Mouse (Mus musculus) intestine, embryonic 16.5 days (tissue): ENCODE data around the gene Adamts15. TPM values are rescaled to one million over a fixed set of nuclear protein-coding genes. Genes with fewer than 3 reads are reported as not detected.

Source experiments
- ATAC-seq: fragments of 200-750 bp; cut with Nextera tagmentation; 2 replicates; pipeline ENCODE4 v1.8.0; 2017; ENCODE audit warnings: moderate TSS enrichment, moderate library complexity
- H3K27ac ChIP-seq: fragments of 300-500 bp; sonication (generic); 2 replicates; pipeline ENCODE4 v1.5.1; 2014; ENCODE audit warnings: mild to moderate bottlenecking, low read length
- H3K27me3 ChIP-seq: fragments of 300-500 bp; sonication (generic); replicated peaks from 2 replicates; pipeline ENCODE4 v1.6.1; 2014; ENCODE audit warnings: low read length, control low read depth, mixed read lengths; ENCODE audit not compliant: control insufficient read depth, insufficient read depth
- H3K36me3 ChIP-seq: fragments of 300-500 bp; sonication (generic); 2 replicates; pipeline ENCODE4 v1.6.1; 2014; ENCODE audit warnings: low read length, control low read depth; ENCODE audit not compliant: control insufficient read depth, insufficient read depth
- H3K4me1 ChIP-seq: fragments of 300-500 bp; sonication (generic); 2 replicates; pipeline ENCODE4 v1.6.1; 2014; ENCODE audit warnings: low read length, control low read depth, mixed read lengths; ENCODE audit not compliant: control insufficient read depth, insufficient read depth
- H3K4me2 ChIP-seq: fragments of 300-500 bp; sonication (generic); 2 replicates; pipeline ENCODE4 v1.6.1; 2014; ENCODE audit warnings: low read depth, low read length, control low read depth
- H3K4me3 ChIP-seq: fragments of 300-500 bp; sonication (generic); 2 replicates; pipeline ENCODE4 v1.5.1; 2014; ENCODE audit warnings: mild to moderate bottlenecking, low read length
- H3K9ac ChIP-seq: fragments of 300-500 bp; sonication (generic); 2 replicates; pipeline ENCODE4 v1.6.1; 2014; ENCODE audit warnings: low read depth, low read length
- H3K9me3 ChIP-seq: fragments of 300-500 bp; sonication (generic); 2 replicates; pipeline ENCODE4 v1.6.1; 2016; ENCODE audit warnings: low read length, control low read depth; ENCODE audit not compliant: control insufficient read depth
- WGBS: fragments of 180-500 bp; shearing (Covaris S2); extraction: QIAGEN DNeasy Blood & Tissue Kit; methylation state at CpG from one replicate; pipeline ENCODE4 v1.1.7; 2014; 5-methylcytosine and 5-hydroxymethylcytosine counted together
- polyA plus RNA-seq: library from polyadenylated mRNA; unstranded; fragments of >200 nt; fragmentation: Nextera tagmentation; extraction: Ambion mirVana; gene quantifications from 2 replicates; pipeline ENCODE4 v1.2.1, GENCODE M21; 2015

The Adamts15 gene
- polyA plus RNA-seq, 1 experiment from 2014 or later: 3.8 TPM

GRCm38 (mm10) chr9:30936674-30937438 is 14.6 kb upstream of the Adamts15 start:
- no peak overlapping the region for H3K4me3 ChIP-seq
- H3K9me3 ChIP-seq: no peaks in the 10 kb centered on the region
- H3K27me3 ChIP-seq: peaks cover 16% of the 10 kb centered on the region
- H3K4me1 ChIP-seq: no peaks in the 10 kb centered on the region
- 33% methylated on average over 9 of the region's 9 CpGs for WGBS
- H3K9ac ChIP-seq: no peak overlapping the region
- no peak overlapping the region for H3K4me2 ChIP-seq
- no peak overlapping the region for H3K27ac ChIP-seq
- H3K36me3 ChIP-seq: no peaks in the 10 kb centered on the region
- ATAC-seq: no peak; the same call in 1 of the 2 replicates

- peaks cover 2% of the 10 kb centered on the region for H3K27me3 ChIP-seq
- H3K4me1 ChIP-seq: no peaks in the 10 kb centered on the region
- no peak for ATAC-seq
- H3K4me3 ChIP-seq: no peak overlapping the region
- H3K27ac ChIP-seq: no peak overlapping the region
- 47% methylated on average over 6 of the region's 6 CpGs for WGBS
- no peaks in the 10 kb centered on the region for H3K36me3 ChIP-seq
- no peak overlapping the region for H3K9ac ChIP-seq
- H3K9me3 ChIP-seq: no peaks in the 10 kb centered on the region
- no peak overlapping the region for H3K4me2 ChIP-seq
Observed at GRCm38 (mm10) chr9:30934827-30935226, 12.6 kb upstream of the Adamts15 start.

GRCm38 (mm10) chr9:30932346-30932745 is 10.1 kb upstream of the Adamts15 start:
- Histone ChIP-seq H3K27ac (no peak overlapping the region), H3K9ac (no peak overlapping the region), H3K4me2 (no peak overlapping the region), H3K9me3 (no peaks in the 10 kb centered on the region), H3K27me3 (no peaks in the 10 kb centered on the region; the same call in 1 of the 2 replicates), H3K36me3 (no peaks in the 10 kb centered on the region), H3K4me1 (no peaks in the 10 kb centered on the region), H3K4me3 (no peak overlapping the region)
- no peak for ATAC-seq
- WGBS: 62% methylated on average over 4 of the region's 4 CpGs

- no peak for ATAC-seq
- 86% methylated on average over 2 of the region's 2 CpGs for WGBS
- Histone ChIP-seq H3K36me3 (no peaks in the 10 kb centered on the region), H3K9ac (no peak overlapping the region), H3K4me2 (no peak overlapping the region), H3K27me3 (no peaks in the 10 kb centered on the region; the same call in 1 of the 2 replicates), H3K9me3 (no peaks in the 10 kb centered on the region), H3K27ac (no peak overlapping the region), H3K4me1 (no peaks in the 10 kb centered on the region), H3K4me3 (no peak overlapping the region)
Observed at GRCm38 (mm10) chr9:30928759-30929158, 6.5 kb upstream of the Adamts15 start.

GRCm38 (mm10) chr9:30921261-30922103 is 770 bp downstream of the Adamts15 start:
- no peaks in the 10 kb centered on the region for H3K9me3 ChIP-seq
- ATAC-seq: peak; percentile 9; the same call in 1 of the 2 replicates
- no peaks in the 10 kb centered on the region for H3K36me3 ChIP-seq
- H3K4me1 ChIP-seq: peaks cover 13% of the 10 kb centered on the region; the same call in 1 of the 2 replicates
- 3% methylated on average over 56 of the region's 56 CpGs for WGBS
- peak overlapping the region; percentile 61 for H3K4me3 ChIP-seq
- peak overlapping the region; percentile 94 for H3K4me2 ChIP-seq
- peak overlapping the region; percentile 18 for H3K27ac ChIP-seq
- peak overlapping the region; percentile 62 for H3K9ac ChIP-seq
- peaks cover 33% of the 10 kb centered on the region for H3K27me3 ChIP-seq

- Histone ChIP-seq H3K9me3 (no peaks in the 10 kb centered on the region), H3K27me3 (peaks cover 33% of the 10 kb centered on the region), H3K9ac (no peak overlapping the region), H3K36me3 (no peaks in the 10 kb centered on the region), H3K4me1 (peaks cover 13% of the 10 kb centered on the region; the same call in 1 of the 2 replicates), H3K27ac (no peak overlapping the region), H3K4me3 (peak overlapping the region; percentile 61; the same call in 1 of the 2 replicates), H3K4me2 (peak overlapping the region; percentile 94; the same call in 1 of the 2 replicates)
- no peak for ATAC-seq
- 32% methylated on average over 6 of the region's 6 CpGs for WGBS
Observed at GRCm38 (mm10) chr9:30920736-30921135, 1.5 kb downstream of the Adamts15 start.

GRCm38 (mm10) chr9:30919686-30920085 is 2.6 kb downstream of the Adamts15 start:
- Histone ChIP-seq H3K9ac (no peak overlapping the region), H3K4me2 (peak overlapping the region; percentile 14; the same call in 1 of the 2 replicates), H3K27ac (peak overlapping the region; percentile 23; the same call in 1 of the 2 replicates), H3K36me3 (no peaks in the 10 kb centered on the region), H3K27me3 (peaks cover 33% of the 10 kb centered on the region), H3K9me3 (no peaks in the 10 kb centered on the region), H3K4me1 (peaks cover 13% of the 10 kb centered on the region; the same call in 1 of the 2 replicates), H3K4me3 (no peak overlapping the region; the same call in 1 of the 2 replicates)
- no peak for ATAC-seq
- WGBS: 74% methylated on average over 9 of the region's 9 CpGs

- peak overlapping the region; percentile 41 for H3K27ac ChIP-seq
- H3K9ac ChIP-seq: no peak overlapping the region
- peaks cover 13% of the 10 kb centered on the region; the same call in 1 of the 2 replicates for H3K4me1 ChIP-seq
- H3K9me3 ChIP-seq: no peaks in the 10 kb centered on the region
- peak; percentile 54 for ATAC-seq
- peak overlapping the region; percentile 31; the same call in 1 of the 2 replicates for H3K4me2 ChIP-seq
- 36% methylated on average over 12 of the region's 12 CpGs for WGBS
- no peak overlapping the region; the same call in 1 of the 2 replicates for H3K4me3 ChIP-seq
- no peaks in the 10 kb centered on the region for H3K36me3 ChIP-seq
- peaks cover 33% of the 10 kb centered on the region for H3K27me3 ChIP-seq
Observed at GRCm38 (mm10) chr9:30918466-30919356, 3.5 kb downstream of the Adamts15 start.
